Mouse (Mus musculus) thymus, adult 2 months (tissue): ENCODE data around the gene Acmsd. TPM values are rescaled to one million over a fixed set of nuclear protein-coding genes. Genes with fewer than 3 reads are reported as not detected.
A peak's percentile ranks its signal among the peaks of the same experiment; 100 is the strongest.

Experiments
- DNase-seq: peaks from one replicate; pipeline ENCODE4 v3.0.0; 2021
- H3K27ac ChIP-seq: fragments of 200-500 bp; 2 replicates; pipeline ENCODE4 v1.5.1; 2012; ENCODE audit warnings: low read length, control low read depth; ENCODE audit not compliant: control insufficient read depth, insufficient read depth
- H3K27me3 ChIP-seq: fragments of 200-500 bp; 2 replicates; pipeline ENCODE4 v1.6.1; 2012; ENCODE audit warnings: mild to moderate bottlenecking, low read length, moderate library complexity, mixed read lengths; ENCODE audit not compliant: control insufficient read depth, insufficient read depth
- H3K36me3 ChIP-seq: fragments of 200-500 bp; 2 replicates; pipeline ENCODE4 v1.6.1; 2012; ENCODE audit warnings: mild to moderate bottlenecking, low read length, moderate library complexity; ENCODE audit not compliant: control insufficient read depth, insufficient read depth
- H3K4me1 ChIP-seq: fragments of 200-500 bp; replicated peaks from 2 replicates; pipeline ENCODE4 v1.6.1; 2012; ENCODE audit warnings: low read length; ENCODE audit not compliant: control insufficient read depth, insufficient read depth
- H3K4me3 ChIP-seq: fragments of 200-500 bp; 2 replicates; pipeline ENCODE4 v1.5.1; 2012; ENCODE audit warnings: mild to moderate bottlenecking, low read length, control low read depth, moderate library complexity; ENCODE audit not compliant: control insufficient read depth, insufficient read depth
- CTCF ChIP-seq: fragments of 200-500 bp; IDR thresholded peaks from 2 replicates; pipeline ENCODE4 v1.5.1; 2012; ENCODE audit warnings: mild to moderate bottlenecking, control low read depth, low read length, moderate library complexity, borderline replicate concordance; ENCODE audit not compliant: control insufficient read depth, poor library complexity, insufficient read depth; ENCODE audit errors: extremely low read depth
- POLR2A ChIP-seq: fragments of 200-500 bp; IDR thresholded peaks from 2 replicates; pipeline ENCODE4 v1.6.1; 2012; ENCODE audit warnings: mild to moderate bottlenecking, low read length, control low read depth, moderate library complexity; ENCODE audit not compliant: control insufficient read depth, poor library complexity, insufficient read depth; ENCODE audit errors: extremely low read depth
- WGBS: fragments of 180-500 bp; shearing (Covaris S2); methylation state at CpG from one replicate; pipeline ENCODE4 v1.1.7; 2018; 5-methylcytosine and 5-hydroxymethylcytosine counted together
- polyA plus RNA-seq: library from polyadenylated mRNA; depleted of rRNA; stranded (reverse); fragments of >200 nt; gene quantifications from 2 replicates; pipeline ENCODE4 v1.2.3, GENCODE M21; 2012

Acmsd gene
- polyA plus RNA-seq, 1 experiment = 0.03 TPM

DNA sequence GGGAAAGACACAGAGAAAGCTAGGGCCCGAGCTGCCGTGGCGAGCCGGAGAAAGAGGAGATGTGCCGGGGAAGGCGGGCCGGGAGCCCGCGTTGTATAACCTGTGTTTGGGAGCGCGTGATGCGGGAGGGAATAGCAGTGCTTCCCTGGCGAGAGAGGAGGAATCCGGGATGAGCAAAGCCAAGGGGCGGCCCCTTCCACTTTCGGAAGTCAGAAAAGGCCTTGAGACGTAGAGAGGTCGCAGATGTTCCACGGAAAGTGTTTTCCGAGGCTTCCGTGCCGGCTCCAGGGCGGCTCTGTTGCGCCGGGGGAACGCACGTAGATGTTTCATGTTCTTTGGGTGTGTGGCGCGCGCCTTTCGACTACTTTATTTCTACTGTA is 45.3 kb downstream of the Acmsd start:
- no peak for TF ChIP-seq CTCF
- TF ChIP-seq POLR2A = no peak
- under 1% methylated on average over 31 of the region's 31 CpGs for WGBS
- Histone ChIP-seq H3K36me3 (no peaks in the 10 kb centered on the region), H3K4me3 (peak overlapping the region; percentile 80), H3K4me1 (peaks cover 4% of the 10 kb centered on the region), H3K27ac (peak overlapping the region; percentile 76), H3K27me3 (no peaks in the 10 kb centered on the region)
- no peak for DNase-seq

DNA sequence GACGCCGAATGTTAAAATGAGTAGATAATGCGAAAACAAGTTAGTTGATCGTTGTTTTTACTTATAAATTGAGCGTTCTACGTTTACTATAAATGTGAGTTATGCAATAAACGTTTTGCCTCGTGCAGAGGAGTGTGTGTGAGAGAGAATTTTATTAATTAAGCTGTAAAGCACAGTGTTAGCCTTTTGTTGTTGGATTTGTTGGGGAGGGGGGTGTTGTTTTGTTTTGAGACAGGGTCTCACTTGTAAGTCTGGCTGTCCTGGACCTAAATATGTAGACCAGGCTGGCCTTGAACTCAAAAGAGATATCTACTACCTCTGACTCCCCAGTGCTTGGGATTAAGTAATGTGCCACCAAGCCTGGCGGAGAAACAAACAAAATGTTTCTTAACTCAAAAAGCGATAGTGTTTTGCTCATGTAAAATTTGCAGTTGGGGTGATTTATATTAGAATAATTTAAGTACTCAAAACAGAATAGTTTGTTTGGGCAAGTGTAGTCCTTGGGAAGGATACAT is 46.0 kb downstream of the Acmsd start:
- Histone ChIP-seq H3K4me3 (no peak overlapping the region), H3K27me3 (no peaks in the 10 kb centered on the region), H3K4me1 (peaks cover 4% of the 10 kb centered on the region), H3K36me3 (no peaks in the 10 kb centered on the region), H3K27ac (no peak overlapping the region)
- no peak for TF ChIP-seq POLR2A
- TF ChIP-seq CTCF = no peak
- 20% methylated on average over 10 of the region's 10 CpGs for WGBS
- no peak for DNase-seq

DNA sequence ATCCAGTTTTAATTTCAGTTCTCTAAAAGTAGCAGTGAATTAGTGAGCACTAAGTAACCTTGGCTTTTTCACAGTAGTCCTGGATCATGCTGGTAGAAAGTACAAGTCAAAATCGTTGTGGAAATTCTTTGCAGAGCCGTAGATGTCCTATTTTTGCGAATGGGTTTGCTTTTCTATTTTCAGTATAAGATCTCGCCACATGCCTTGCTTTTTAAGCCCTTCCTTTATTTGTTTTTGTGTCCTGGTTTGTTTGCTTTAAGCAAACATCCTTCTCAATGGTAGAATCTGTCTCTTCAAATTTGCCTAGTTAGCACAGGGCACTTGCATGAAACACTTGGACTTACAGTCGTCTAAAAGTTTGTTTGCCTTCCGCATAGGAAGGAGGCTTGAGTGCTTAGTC is 47.0 kb downstream of the Acmsd start:
- 75% methylated on average over 6 of the region's 6 CpGs for WGBS
- H3K27me3 ChIP-seq = no peaks in the 10 kb centered on the region
- H3K4me3 ChIP-seq = no peak overlapping the region
- DNase-seq = no peak
- TF ChIP-seq POLR2A = no peak
- no peak for TF ChIP-seq CTCF
- H3K4me1 ChIP-seq = peaks cover 6% of the 10 kb centered on the region
- no peaks in the 10 kb centered on the region for H3K36me3 ChIP-seq
- H3K27ac ChIP-seq = no peak overlapping the region

DNA sequence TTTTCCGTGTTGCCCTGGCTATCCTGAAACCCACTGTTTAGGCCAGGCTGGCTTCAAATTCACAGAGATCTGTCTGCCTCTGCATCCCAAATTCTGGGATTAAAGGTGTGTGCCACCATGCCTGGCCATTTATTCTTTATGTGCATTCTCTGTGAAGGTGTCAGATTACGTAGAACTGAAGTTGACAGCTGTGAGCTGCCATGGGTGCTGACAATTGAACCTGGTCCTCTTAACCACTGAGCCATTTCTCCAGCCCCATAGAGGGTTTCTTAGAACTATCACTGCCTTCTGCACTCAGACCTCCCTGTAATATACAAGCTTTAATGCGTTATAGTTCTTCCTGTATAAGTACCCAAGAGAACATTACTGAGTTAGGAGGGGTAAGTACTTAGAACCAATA is 49.4 kb downstream of the Acmsd start:
- Histone ChIP-seq H3K27ac (no peak overlapping the region), H3K4me1 (peaks cover 2% of the 10 kb centered on the region; the same call in 1 of the 2 replicates), H3K4me3 (no peak overlapping the region), H3K27me3 (no peaks in the 10 kb centered on the region), H3K36me3 (no peaks in the 10 kb centered on the region)
- WGBS = 93% methylated on average over 3 of the region's 3 CpGs
- DNase-seq = no peak
- TF ChIP-seq CTCF (no peak), POLR2A (no peak)

DNA sequence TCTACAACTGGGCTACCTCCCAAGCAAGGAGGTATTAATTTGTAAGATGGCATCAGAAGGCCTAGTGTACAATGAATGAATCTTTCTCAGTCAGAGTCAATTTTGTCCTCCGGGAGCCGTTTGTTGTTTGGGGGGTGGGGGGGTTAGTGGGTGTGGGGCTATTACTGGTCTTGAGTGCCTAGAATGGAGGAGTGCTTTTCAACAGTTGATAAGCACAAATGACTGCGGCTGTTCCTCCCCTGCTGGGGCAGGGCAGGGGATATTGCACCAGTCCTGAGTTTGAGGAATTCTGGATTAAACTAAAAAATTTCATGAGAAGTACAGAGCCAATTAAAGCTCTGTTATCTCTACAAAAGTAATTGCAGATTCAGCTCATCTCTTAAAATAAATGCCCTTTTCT is 50.9 kb downstream of the Acmsd start:
- H3K4me1 ChIP-seq = peaks cover 2% of the 10 kb centered on the region; the same call in 1 of the 2 replicates

DNA sequence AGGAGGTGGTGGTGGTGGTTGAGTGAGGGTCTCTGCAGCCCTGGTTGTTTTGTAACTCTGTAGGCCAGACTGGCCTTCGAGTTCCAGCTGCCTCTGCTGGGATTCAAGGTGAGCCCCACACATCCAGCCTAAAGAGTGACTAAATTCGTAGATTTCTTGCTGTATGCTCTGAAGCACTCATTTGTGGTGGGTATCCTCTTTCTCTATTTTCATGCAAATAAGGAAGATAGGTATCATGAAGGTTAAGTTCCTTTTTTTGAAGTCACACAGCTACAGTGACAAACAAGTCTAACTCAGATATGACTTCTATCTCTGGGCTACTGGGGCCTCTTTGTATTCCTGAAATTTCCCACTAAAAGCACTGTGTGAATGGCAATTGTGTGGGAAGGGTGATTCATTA is 51.6 kb downstream of the Acmsd start:
- 22% methylated on average over 2 of the region's 2 CpGs for WGBS
- H3K27me3 ChIP-seq = no peaks in the 10 kb centered on the region
- H3K4me3 ChIP-seq = no peak overlapping the region

More for the DNA sequence above, 50.9 kb downstream of the Acmsd start:
- Histone ChIP-seq H3K27ac (no peak overlapping the region), H3K4me3 (no peak overlapping the region), H3K36me3 (no peaks in the 10 kb centered on the region), H3K27me3 (no peaks in the 10 kb centered on the region)
- no peak for TF ChIP-seq POLR2A
- TF ChIP-seq CTCF = no peak
- 93% methylated on average over 3 of the region's 3 CpGs for WGBS
- no peak for DNase-seq

DNA sequence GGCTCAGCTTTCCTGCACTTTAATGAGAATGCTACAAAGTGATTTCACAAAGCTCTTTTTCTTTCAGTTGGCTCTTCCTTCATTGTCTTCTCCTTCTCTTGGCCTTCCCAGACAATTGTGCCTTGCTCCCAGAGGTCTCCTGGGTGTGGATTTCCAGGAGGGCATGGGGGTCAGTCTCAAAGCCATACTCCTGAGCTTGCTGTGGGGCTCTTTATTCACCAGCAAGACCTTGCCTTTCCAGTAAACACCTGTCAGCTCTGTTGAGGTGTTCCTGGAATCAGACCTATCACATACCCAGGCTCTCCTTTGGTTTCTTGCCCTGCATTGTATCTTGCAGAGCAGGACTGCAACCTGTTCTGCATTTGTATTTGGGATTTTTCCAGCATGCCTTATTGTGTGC is 54.6 kb downstream of the Acmsd start:
- H3K36me3 ChIP-seq = no peaks in the 10 kb centered on the region
- H3K27me3 ChIP-seq = no peaks in the 10 kb centered on the region
- no peak for DNase-seq
- H3K27ac ChIP-seq = no peak overlapping the region
- no peak overlapping the region for H3K4me3 ChIP-seq
- TF ChIP-seq POLR2A (no peak), CTCF (no peak)
- H3K4me1 ChIP-seq = peaks cover 2% of the 10 kb centered on the region; the same call in 1 of the 2 replicates

More for the DNA sequence above, 51.6 kb downstream of the Acmsd start:
- Histone ChIP-seq H3K36me3 (no peaks in the 10 kb centered on the region), H3K27ac (no peak overlapping the region), H3K4me1 (peaks cover 2% of the 10 kb centered on the region; the same call in 1 of the 2 replicates)
- TF ChIP-seq POLR2A (no peak), CTCF (no peak)
- no peak for DNase-seq

DNA sequence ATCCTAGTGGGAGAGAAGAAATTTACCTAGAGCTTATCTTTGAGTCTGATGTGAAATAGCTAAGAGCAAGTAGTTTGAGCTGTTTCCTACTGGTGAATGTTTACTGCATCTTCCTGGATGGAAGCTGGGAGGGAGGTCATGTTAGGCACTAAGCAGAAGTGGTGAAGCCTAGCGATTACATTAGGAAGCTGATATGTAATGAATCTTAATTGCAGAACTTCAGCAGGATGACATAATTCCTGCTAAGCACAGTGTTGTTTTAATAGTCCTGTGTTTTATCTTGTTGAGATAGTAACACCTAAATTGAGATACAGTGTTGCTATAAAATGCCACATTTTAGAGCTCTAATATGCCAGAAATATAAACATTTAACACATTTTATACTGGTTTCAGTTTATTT is 56.7 kb downstream of the Acmsd start:
- Histone ChIP-seq H3K27me3 (no peaks in the 10 kb centered on the region), H3K4me3 (no peak overlapping the region), H3K4me1 (no peaks in the 10 kb centered on the region; the same call in 1 of the 2 replicates), H3K36me3 (no peaks in the 10 kb centered on the region), H3K27ac (no peak overlapping the region)
- WGBS = 54% methylated on average over 1 of the region's 1 CpGs
- TF ChIP-seq CTCF (no peak), POLR2A (no peak)
- no peak for DNase-seq
